Mouse (Mus musculus) kidney, embryonic 14.5 days (tissue): ENCODE results near the gene Agtr1a. TPM values are rescaled to one million over a fixed set of nuclear protein-coding genes. Genes with fewer than 3 reads are reported as not detected.

Source experiments
- ATAC-seq: fragments of 200-750 bp; cut with Nextera tagmentation; 2 replicates; pipeline ENCODE4 v1.8.0; 2017; ENCODE audit warnings: moderate number of reproducible peaks, mild to moderate bottlenecking, moderate TSS enrichment, moderate library complexity; ENCODE audit not compliant: low FRiP score, low TSS enrichment
- H3K27ac ChIP-seq: fragments of 300-500 bp; sonication (generic); 2 replicates; pipeline ENCODE4 v1.5.1; 2014; ENCODE audit warnings: low read depth, mild to moderate bottlenecking, low read length, moderate library complexity, mixed read lengths
- H3K27me3 ChIP-seq: fragments of 300-500 bp; sonication (generic); 2 replicates; pipeline ENCODE4 v1.6.1; 2014; ENCODE audit warnings: mild to moderate bottlenecking, low read length; ENCODE audit not compliant: control insufficient read depth, insufficient read depth
- H3K36me3 ChIP-seq: fragments of 300-500 bp; sonication (generic); 2 replicates; pipeline ENCODE4 v1.6.1; 2014; ENCODE audit warnings: low read length, mixed read lengths; ENCODE audit not compliant: control insufficient read depth, insufficient read depth
- H3K4me1 ChIP-seq: fragments of 300-500 bp; sonication (generic); 2 replicates; pipeline ENCODE4 v1.6.1; 2014; ENCODE audit warnings: low read length, mixed read lengths; ENCODE audit not compliant: control insufficient read depth, insufficient read depth
- H3K4me2 ChIP-seq: fragments of 300-500 bp; sonication (generic); replicated peaks from 2 replicates; pipeline ENCODE4 v1.6.1; 2014; ENCODE audit warnings: low read depth, mild to moderate bottlenecking, low read length
- H3K4me3 ChIP-seq: fragments of 300-500 bp; sonication (generic); 2 replicates; pipeline ENCODE4 v1.5.1; 2014; ENCODE audit warnings: mild to moderate bottlenecking, low read length
- H3K9ac ChIP-seq: fragments of 300-500 bp; sonication (generic); 2 replicates; pipeline ENCODE4 v1.6.1; 2014; ENCODE audit warnings: low read depth, mild to moderate bottlenecking, low read length, moderate library complexity
- H3K9me3 ChIP-seq: fragments of 300-500 bp; sonication (generic); 2 replicates; pipeline ENCODE4 v1.6.1; 2016; ENCODE audit warnings: low read length; ENCODE audit not compliant: control insufficient read depth
- WGBS: fragments of 180-500 bp; shearing (Covaris S2); extraction: QIAGEN DNeasy Blood & Tissue Kit; methylation state at CpG from one replicate; pipeline ENCODE4 v1.1.7; 2014; 5-methylcytosine and 5-hydroxymethylcytosine counted together
- polyA plus RNA-seq: library from polyadenylated mRNA; unstranded; fragments of >200 nt; fragmentation: Nextera tagmentation; extraction: Ambion mirVana; gene quantifications from 2 replicates; pipeline ENCODE4 v1.2.1, GENCODE M21; 2014

Agtr1a gene
- 3.7 and 5.7 TPM in 2 replicates for polyA plus RNA-seq

DNA sequence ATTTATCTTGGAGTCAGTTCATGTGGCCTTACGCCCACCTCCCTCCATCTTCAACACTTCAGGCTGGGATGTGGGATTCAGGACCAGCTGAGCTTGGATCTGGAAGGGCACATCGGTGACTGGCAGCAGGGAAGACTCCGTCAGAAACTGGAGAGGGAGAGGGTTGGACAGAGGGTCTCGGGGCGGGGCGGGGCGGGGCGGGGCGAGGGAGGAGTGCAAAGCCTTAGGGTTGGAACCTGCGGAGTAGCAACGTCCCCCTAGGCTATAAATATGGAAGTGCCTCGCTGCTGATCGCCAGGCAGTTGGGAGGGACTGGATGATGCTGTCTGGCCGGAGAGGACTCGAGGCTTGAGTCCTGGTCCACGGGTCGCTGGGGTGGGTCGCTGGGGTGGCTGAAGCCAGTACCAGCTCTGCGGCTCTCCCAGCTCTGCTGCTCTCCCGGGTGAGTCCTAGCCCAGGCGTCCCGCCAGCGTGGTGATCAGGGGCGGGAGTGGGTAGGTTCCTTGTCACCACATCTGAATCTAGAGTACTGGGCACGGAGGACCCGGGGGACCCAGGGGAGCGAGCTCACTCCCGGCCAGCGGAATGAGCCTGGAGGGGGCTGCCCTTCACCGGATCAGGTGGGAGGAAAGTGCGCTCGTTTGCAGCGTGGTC, at the start of gene Agtr1a:
Gene Agtr1a (plus strand): TSS at position 294 of the 654 bp plus-strand sequence.
- Histone ChIP-seq H3K27me3 (no peaks in the 10 kb centered on the region; the same call in 1 of the 2 replicates), H3K4me1 (no peaks in the 10 kb centered on the region), H3K36me3 (no peaks in the 10 kb centered on the region), H3K27ac (no peak within 1 kb of the TSS), H3K4me3 (peak within 1 kb of the TSS; percentile 47), H3K9ac (peak within 1 kb of the TSS; percentile 42), H3K4me2 (peak within 1 kb of the TSS; percentile 78), H3K9me3 (no peaks in the 10 kb centered on the region)
- ATAC-seq, result peak; percentile 95
- under 1% methylated on average over 32 of the region's 33 CpGs for WGBS

GRCm38 (mm10) chr13:30310221-30310620, 26.0 kb upstream of the Agtr1a start:
- Histone ChIP-seq H3K9me3 (no peaks in the 10 kb centered on the region), H3K27ac (no peak overlapping the region)
- no peak for ATAC-seq

GRCm38 (mm10) chr13:30324669-30325346, 11.4 kb upstream of the Agtr1a start:
- no peak overlapping the region for H3K4me2 ChIP-seq
- no peak for ATAC-seq
- H3K9ac ChIP-seq, result no peak overlapping the region
- no peaks in the 10 kb centered on the region for H3K27me3 ChIP-seq
- no peaks in the 10 kb centered on the region for H3K4me1 ChIP-seq
- no peaks in the 10 kb centered on the region for H3K9me3 ChIP-seq
- no peaks in the 10 kb centered on the region for H3K36me3 ChIP-seq
- H3K27ac ChIP-seq, result no peak overlapping the region
- 83% methylated on average over 11 of the region's 11 CpGs for WGBS
- no peak overlapping the region for H3K4me3 ChIP-seq

More at GRCm38 (mm10) chr13:30310221-30310620, 26.0 kb upstream of the Agtr1a start:
- H3K9ac ChIP-seq, result no peak overlapping the region
- no peaks in the 10 kb centered on the region for H3K27me3 ChIP-seq
- no peaks in the 10 kb centered on the region for H3K36me3 ChIP-seq
- H3K4me2 ChIP-seq, result no peak overlapping the region
- H3K4me3 ChIP-seq, result no peak overlapping the region
- no peaks in the 10 kb centered on the region for H3K4me1 ChIP-seq
- 90% methylated on average over 4 of the region's 4 CpGs for WGBS

DNA sequence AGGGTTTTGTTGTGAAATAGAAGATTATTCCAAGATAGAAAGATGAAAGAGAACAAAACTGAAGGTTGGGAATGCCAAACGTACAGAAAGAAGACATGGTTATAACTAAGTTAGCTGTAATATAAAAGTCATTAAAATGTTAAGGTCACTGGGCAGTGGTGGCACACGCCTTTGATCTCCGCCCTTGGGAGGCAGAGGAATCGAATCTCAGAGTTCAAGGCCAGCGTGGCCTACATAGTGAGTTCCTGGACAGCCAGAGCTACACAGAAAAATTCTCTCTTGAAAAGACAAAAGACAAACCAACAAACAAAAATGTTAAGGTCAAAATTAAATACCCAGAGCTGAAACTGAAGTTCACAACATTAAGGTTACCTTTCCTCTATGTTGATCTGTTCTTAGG, 5.2 kb upstream of the Agtr1a start:
- no peaks in the 10 kb centered on the region for H3K36me3 ChIP-seq
- H3K27me3 ChIP-seq, result no peaks in the 10 kb centered on the region
- H3K4me2 ChIP-seq, result no peak overlapping the region
- H3K4me3 ChIP-seq, result no peak overlapping the region
- WGBS, result 64% methylated on average over 5 of the region's 5 CpGs
- H3K4me1 ChIP-seq, result no peaks in the 10 kb centered on the region
- H3K9me3 ChIP-seq, result no peaks in the 10 kb centered on the region
- no peak for ATAC-seq
- no peak overlapping the region for H3K9ac ChIP-seq
- H3K27ac ChIP-seq, result no peak overlapping the region

- Histone ChIP-seq H3K4me2 (no peak overlapping the region), H3K4me1 (no peaks in the 10 kb centered on the region), H3K9me3 (no peaks in the 10 kb centered on the region), H3K9ac (no peak overlapping the region), H3K4me3 (no peak overlapping the region), H3K27me3 (no peaks in the 10 kb centered on the region), H3K36me3 (no peaks in the 10 kb centered on the region), H3K27ac (no peak overlapping the region)
- no peak for ATAC-seq
- 80% methylated on average over 6 of the region's 6 CpGs for WGBS
These were observed 4.4 kb upstream of the Agtr1a start for GRCm38 (mm10) chr13:30331851-30332250.

DNA sequence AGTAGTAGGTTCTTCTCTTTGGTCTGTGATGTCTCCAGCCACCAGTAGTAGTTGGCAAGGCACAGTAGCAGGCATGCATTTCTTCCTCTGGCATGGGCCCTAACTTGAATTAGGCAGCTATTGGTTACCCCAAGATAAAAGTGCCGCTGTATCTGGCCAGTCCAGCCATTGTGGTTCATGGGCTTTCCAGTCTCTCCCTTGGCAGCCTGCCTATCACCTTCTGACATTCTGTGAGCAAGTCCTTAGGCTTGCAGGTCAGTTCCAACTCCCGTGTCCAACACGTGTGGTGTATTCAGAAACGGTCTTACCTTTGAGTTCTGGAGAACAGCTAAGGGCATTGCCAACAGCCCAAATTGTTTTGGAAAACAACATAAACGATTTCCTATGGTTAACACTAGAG, 3.7 kb upstream of the Agtr1a start:
- Histone ChIP-seq H3K36me3 (no peaks in the 10 kb centered on the region), H3K27me3 (no peaks in the 10 kb centered on the region; the same call in 1 of the 2 replicates), H3K9me3 (no peaks in the 10 kb centered on the region), H3K4me3 (no peak overlapping the region), H3K27ac (no peak overlapping the region), H3K4me1 (no peaks in the 10 kb centered on the region), H3K9ac (no peak overlapping the region), H3K4me2 (no peak overlapping the region)
- 77% methylated on average over 5 of the region's 5 CpGs for WGBS
- ATAC-seq, result no peak

DNA sequence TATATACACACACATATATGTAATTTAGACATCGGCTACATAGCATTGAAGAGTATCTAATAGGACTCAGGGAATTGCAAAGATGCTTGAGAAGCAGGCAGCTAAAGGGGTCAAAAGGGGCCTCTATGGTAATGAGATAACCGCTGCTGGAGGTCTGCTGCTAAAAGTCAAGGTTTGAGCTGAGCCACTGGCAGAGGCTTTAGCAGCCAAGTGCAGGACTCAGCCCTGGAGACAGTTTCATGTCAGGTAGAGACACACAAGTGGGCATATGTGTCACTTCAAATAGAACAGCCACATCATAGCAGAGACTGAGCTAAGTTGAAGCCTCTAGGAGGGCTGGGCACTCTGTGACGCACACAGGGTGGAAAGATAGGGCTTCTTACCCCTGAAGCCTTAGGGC, 1.6 kb upstream of the Agtr1a start:
- no peaks in the 10 kb centered on the region; the same call in 1 of the 2 replicates for H3K27me3 ChIP-seq
- 72% methylated on average over 3 of the region's 3 CpGs for WGBS
- ATAC-seq, result no peak
- no peak overlapping the region for H3K9ac ChIP-seq
- H3K36me3 ChIP-seq, result no peaks in the 10 kb centered on the region
- H3K27ac ChIP-seq, result no peak overlapping the region
- no peaks in the 10 kb centered on the region for H3K9me3 ChIP-seq
- H3K4me1 ChIP-seq, result no peaks in the 10 kb centered on the region
- H3K4me2 ChIP-seq, result no peak overlapping the region
- H3K4me3 ChIP-seq, result no peak overlapping the region

- Histone ChIP-seq H3K27me3 (no peaks in the 10 kb centered on the region; the same call in 1 of the 2 replicates), H3K4me1 (no peaks in the 10 kb centered on the region), H3K4me2 (peak overlapping the region; percentile 78), H3K9ac (peak overlapping the region; percentile 42), H3K27ac (no peak overlapping the region), H3K36me3 (no peaks in the 10 kb centered on the region), H3K9me3 (no peaks in the 10 kb centered on the region), H3K4me3 (peak overlapping the region; percentile 47)
- 36% methylated on average over 9 of the region's 9 CpGs for WGBS
- no peak for ATAC-seq
These were observed 672 bp downstream of the Agtr1a start for GRCm38 (mm10) chr13:30336913-30337312.

- no peak overlapping the region for H3K4me2 ChIP-seq
- no peaks in the 10 kb centered on the region; the same call in 1 of the 2 replicates for H3K27me3 ChIP-seq
- H3K36me3 ChIP-seq, result no peaks in the 10 kb centered on the region
- no peak overlapping the region for H3K27ac ChIP-seq
- no peak overlapping the region for H3K4me3 ChIP-seq
- no peak for ATAC-seq
- no peaks in the 10 kb centered on the region for H3K9me3 ChIP-seq
- no peak overlapping the region for H3K9ac ChIP-seq
- 76% methylated on average over 7 of the region's 7 CpGs for WGBS
- no peaks in the 10 kb centered on the region for H3K4me1 ChIP-seq
These were observed 1.4 kb downstream of the Agtr1a start for GRCm38 (mm10) chr13:30337646-30338045.
